Mouse (Mus musculus) brain, embryonic 14.5 days (tissue): Measurements from ENCODE around the gene Ckb. TPM values are rescaled to one million over a fixed set of nuclear protein-coding genes. Genes with fewer than 3 reads are reported as not detected.
"Not testable (repeated sequence)": the region's sequence is repeated elsewhere in the genome, so short reads cannot be mapped to it uniquely, and the experiment has no call there.

ENCODE experiments used
- DNase-seq: peaks from one replicate; pipeline ENCODE4 v3.0.0-alpha.2; 2011; ENCODE audit warnings: low read depth
- CTCF ChIP-seq: fragments of 200-500 bp; IDR thresholded peaks from 2 replicates; pipeline ENCODE4 v1.5.1; 2012; ENCODE audit warnings: inconsistent platforms, mild to moderate bottlenecking, moderate library complexity, borderline replicate concordance; ENCODE audit not compliant: insufficient read depth, insufficient read length; ENCODE audit errors: extremely low read depth
- POLR2A ChIP-seq: fragments of 200-500 bp; IDR thresholded peaks from 2 replicates; pipeline ENCODE4 v1.6.1; 2012; ENCODE audit warnings: mild to moderate bottlenecking, inconsistent platforms, borderline replicate concordance; ENCODE audit not compliant: poor library complexity, insufficient read depth, insufficient read length, severe bottlenecking; ENCODE audit errors: extremely low read depth
- polyA plus RNA-seq: library from polyadenylated mRNA; depleted of rRNA; stranded (reverse); fragments of >200 nt; gene quantifications from 2 replicates; pipeline ENCODE4 v1.2.3, GENCODE M21; 2012; rRNA removed

The Ckb gene
- 1,393 and 1,883 TPM in 2 replicates for polyA plus RNA-seq

GRCm38 (mm10) chr12:111672176-111672575 lies at the start of gene Ckb:
Gene Ckb (minus strand): TSS chr12:111672338.
- TF ChIP-seq POLR2A (peak; percentile 94), CTCF (no peak)
- DNase-seq = peak; percentile 97

GRCm38 (mm10) chr12:111720222-111720621 lies 48.1 kb upstream of the Ckb start:
- DNase-seq = no peak
- no peak for TF ChIP-seq CTCF
- no peak for TF ChIP-seq POLR2A

- TF ChIP-seq POLR2A = no peak
- TF ChIP-seq CTCF = no peak
- DNase-seq = peak; percentile 34
Measured at GRCm38 (mm10) chr12:111718656-111719055, 46.5 kb upstream of the Ckb start.

- no peak for DNase-seq
- TF ChIP-seq POLR2A (no peak), CTCF (no peak)
Measured at GRCm38 (mm10) chr12:111716505-111716904, 44.4 kb upstream of the Ckb start.

GRCm38 (mm10) chr12:111713880-111714279 lies 41.7 kb upstream of the Ckb start:
- not testable (repeated sequence) for DNase-seq

- peak; percentile 83 for TF ChIP-seq POLR2A
- no peak for TF ChIP-seq CTCF
Measured at GRCm38 (mm10) chr12:111713004-111713651, 41.0 kb upstream of the Ckb start, which contains the start of the genes Bag5 and Apopt1. Gene Bag5 (minus strand): TSS chr12:111713257. Gene Apopt1 (plus strand): TSS chr12:111713261.

GRCm38 (mm10) chr12:111712476-111712875 lies 40.3 kb upstream of the Ckb start:
- DNase-seq = peak; percentile 22
- no peak for TF ChIP-seq CTCF
- TF ChIP-seq POLR2A = no peak

More at GRCm38 (mm10) chr12:111713004-111713651, 41.0 kb upstream of the Ckb start, which contains the start of the genes Bag5 and Apopt1:
- peak; percentile 98 for DNase-seq

GRCm38 (mm10) chr12:111710091-111710490 lies 38.0 kb upstream of the Ckb start:
- no peak for DNase-seq
- no peak for TF ChIP-seq POLR2A
- TF ChIP-seq CTCF = no peak

- TF ChIP-seq POLR2A (no peak), CTCF (no peak)
- no peak for DNase-seq
Measured at GRCm38 (mm10) chr12:111708181-111708580, 36.0 kb upstream of the Ckb start.

GRCm38 (mm10) chr12:111705186-111705973 lies 33.2 kb upstream of the Ckb start:
- TF ChIP-seq POLR2A (no peak), CTCF (no peak)
- no peak for DNase-seq

GRCm38 (mm10) chr12:111704609-111705008 lies 32.5 kb upstream of the Ckb start:
- TF ChIP-seq CTCF (no peak), POLR2A (no peak)
- DNase-seq = peak; percentile 66
